Mouse (Mus musculus): ENCODE results near the gene Rassf5. TPM values are rescaled to one million over a fixed set of nuclear protein-coding genes. Genes with fewer than 3 reads are reported as not detected.

Gene Rassf5
- total RNA-seq, 1 experiment from 2014 or later: 79.4 TPM

- ATAC-seq (replicated peaks in 1 of 2; ENCODE audit: insufficient read depth in 1 of 2, low FRiP score in 2 of 2, low TSS enrichment in 1 of 2, low read depth in 1 of 2, poor library complexity in 2 of 2, severe bottlenecking in 2 of 2): no peak
Measured at GRCm38 (mm10) chr1:131198417-131198960, 46.6 kb downstream of the Rassf5 start.

GRCm38 (mm10) chr1:131196107-131196506 lies 49.0 kb downstream of the Rassf5 start:
- ATAC-seq (replicated peaks in 1 of 2; ENCODE audit: insufficient read depth in 1 of 2, low FRiP score in 2 of 2, low TSS enrichment in 1 of 2, low read depth in 1 of 2, poor library complexity in 2 of 2, severe bottlenecking in 2 of 2): no peak

- ATAC-seq (replicated peaks in 1 of 2; ENCODE audit: insufficient read depth in 1 of 2, low FRiP score in 2 of 2, low TSS enrichment in 1 of 2, low read depth in 1 of 2, poor library complexity in 2 of 2, severe bottlenecking in 2 of 2): no peak
Measured at GRCm38 (mm10) chr1:131195653-131196052, 49.4 kb downstream of the Rassf5 start.

DNA sequence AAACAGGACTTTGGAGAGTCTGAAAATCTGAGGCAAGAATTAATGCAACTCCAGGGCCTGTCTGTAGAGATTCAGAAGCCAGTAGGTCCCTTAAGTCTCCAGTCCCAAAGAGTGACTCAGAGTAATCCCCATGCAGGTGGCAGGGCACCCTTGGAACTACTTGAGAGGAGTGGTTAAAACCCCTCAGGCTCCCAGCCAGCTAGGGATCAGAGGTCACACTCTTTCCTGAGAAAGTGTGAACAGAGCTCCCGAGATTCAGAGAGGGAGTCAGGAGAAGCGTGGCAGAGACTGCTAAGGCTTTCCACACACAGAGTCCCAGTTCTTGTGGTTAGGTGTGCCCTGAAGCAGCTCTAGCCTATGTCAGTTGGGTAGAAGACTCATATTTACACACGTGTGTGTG lies 51.3 kb downstream of the Rassf5 start:
- no peak for ATAC-seq (replicated peaks in 1 of 2; ENCODE audit: insufficient read depth in 1 of 2, low FRiP score in 2 of 2, low TSS enrichment in 1 of 2, low read depth in 1 of 2, poor library complexity in 2 of 2, severe bottlenecking in 2 of 2)

DNA sequence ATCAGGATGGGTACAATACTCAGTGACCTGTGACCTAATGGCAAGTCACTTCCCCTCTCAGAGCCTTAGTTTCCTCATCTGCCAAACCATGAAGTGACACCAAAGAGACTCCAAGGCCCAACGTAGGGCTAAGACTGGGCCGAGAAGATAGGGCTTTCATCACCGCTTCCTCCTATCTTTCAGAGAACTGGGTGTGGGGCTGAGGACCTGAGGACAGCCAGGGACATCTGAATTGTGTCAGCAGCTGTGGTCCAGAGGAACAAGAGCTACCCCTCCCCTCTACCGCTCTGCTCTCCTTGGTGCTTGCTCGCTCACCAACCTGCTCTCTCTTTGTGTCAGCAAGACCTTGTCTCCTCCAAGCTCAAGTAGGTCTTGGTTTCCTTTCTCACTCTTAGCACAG lies 56.4 kb downstream of the Rassf5 start:
- ATAC-seq (replicated peaks in 1 of 2; ENCODE audit: insufficient read depth in 1 of 2, low FRiP score in 2 of 2, low TSS enrichment in 1 of 2, low read depth in 1 of 2, poor library complexity in 2 of 2, severe bottlenecking in 2 of 2): peak; percentile 45 to 51; a peak in 3 of 4 replicates

GRCm38 (mm10) chr1:131187856-131188255 lies 57.2 kb downstream of the Rassf5 start:
- ATAC-seq (replicated peaks in 1 of 2; ENCODE audit: insufficient read depth in 1 of 2, low FRiP score in 2 of 2, low TSS enrichment in 1 of 2, low read depth in 1 of 2, poor library complexity in 2 of 2, severe bottlenecking in 2 of 2): no peak

GRCm38 (mm10) chr1:131186995-131187394 lies 58.1 kb downstream of the Rassf5 start:
- ATAC-seq (replicated peaks in 1 of 2; ENCODE audit: insufficient read depth in 1 of 2, low FRiP score in 2 of 2, low TSS enrichment in 1 of 2, low read depth in 1 of 2, poor library complexity in 2 of 2, severe bottlenecking in 2 of 2): peak in 1 of 2 experiments; percentile 37; a peak in 1 of 4 replicates

DNA sequence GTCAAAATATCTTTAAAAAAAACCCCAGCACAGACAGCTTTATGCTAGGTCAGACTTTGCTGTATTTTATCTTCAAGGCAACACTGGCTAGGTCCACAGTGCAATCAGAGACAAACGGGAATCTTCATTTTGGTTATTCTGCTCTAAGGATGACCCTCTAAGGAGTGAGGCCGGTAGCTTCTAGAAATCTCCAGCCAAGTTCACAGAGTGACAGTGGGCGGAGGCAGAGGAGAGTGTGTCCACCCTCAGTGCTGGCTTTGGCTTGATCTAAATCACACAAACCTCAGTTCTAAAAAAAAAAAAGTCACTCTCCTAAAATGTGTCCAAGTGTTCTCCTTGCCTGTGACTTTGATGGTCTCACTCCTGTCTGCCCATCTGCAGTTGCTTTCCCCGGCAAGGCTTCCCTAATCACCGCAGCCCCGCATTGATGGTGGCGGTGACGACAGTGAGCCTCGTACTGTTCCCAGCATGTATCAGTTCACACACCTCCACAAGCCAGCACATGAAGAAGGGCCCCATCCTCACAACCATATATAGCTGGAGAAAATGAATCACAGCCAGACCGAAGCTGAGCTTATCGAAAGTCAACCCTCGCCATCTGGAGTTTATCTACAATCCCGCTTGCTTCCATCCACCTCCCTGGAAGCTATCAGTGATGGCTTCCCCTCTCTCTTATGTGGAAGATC lies 59.1 kb downstream of the Rassf5 start:
- ATAC-seq (replicated peaks in 1 of 2; ENCODE audit: insufficient read depth in 1 of 2, low FRiP score in 2 of 2, low TSS enrichment in 1 of 2, low read depth in 1 of 2, poor library complexity in 2 of 2, severe bottlenecking in 2 of 2): no peak

DNA sequence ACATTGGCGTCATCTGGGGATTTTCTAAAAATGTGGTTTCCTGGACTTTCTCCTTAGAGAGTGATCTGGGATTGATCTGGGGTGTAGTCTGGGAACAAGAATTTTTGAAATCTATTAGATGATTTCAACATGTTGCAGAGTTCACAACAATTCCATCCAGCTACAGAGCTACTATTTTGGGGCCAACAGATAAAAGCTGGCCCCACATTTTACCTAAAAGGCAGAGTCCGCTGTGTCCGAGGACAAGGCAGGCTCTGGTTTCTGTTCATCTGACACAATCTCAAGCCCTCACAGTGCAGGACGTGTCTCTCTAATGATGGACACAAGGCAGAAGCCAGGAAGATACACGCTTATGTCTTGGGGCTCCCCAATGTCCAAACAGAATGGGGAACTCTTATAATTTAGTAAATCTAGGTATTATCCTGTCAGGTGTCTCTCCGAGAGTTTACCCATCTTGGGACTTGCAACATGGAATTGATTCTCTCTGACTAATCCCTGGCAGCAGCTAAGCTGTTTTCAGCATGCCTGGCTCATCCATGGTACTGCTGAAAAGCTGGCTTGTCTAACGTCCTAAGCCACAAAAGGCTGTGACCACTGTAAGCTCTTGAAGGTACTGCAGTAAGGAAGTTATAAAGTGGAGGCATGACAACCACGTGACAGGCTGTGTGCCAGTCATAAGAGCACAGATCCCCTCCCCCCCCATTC lies 60.0 kb downstream of the Rassf5 start:
- ATAC-seq (replicated peaks in 1 of 2; ENCODE audit: insufficient read depth in 1 of 2, low FRiP score in 2 of 2, low TSS enrichment in 1 of 2, low read depth in 1 of 2, poor library complexity in 2 of 2, severe bottlenecking in 2 of 2): no peak

GRCm38 (mm10) chr1:131184253-131184955 lies 60.7 kb downstream of the Rassf5 start:
- peak; percentile 40 to 54; a peak in 2 of 4 replicates for ATAC-seq (replicated peaks in 1 of 2; ENCODE audit: insufficient read depth in 1 of 2, low FRiP score in 2 of 2, low TSS enrichment in 1 of 2, low read depth in 1 of 2, poor library complexity in 2 of 2, severe bottlenecking in 2 of 2)

- no peak for ATAC-seq (replicated peaks in 1 of 2; ENCODE audit: insufficient read depth in 1 of 2, low FRiP score in 2 of 2, low TSS enrichment in 1 of 2, low read depth in 1 of 2, poor library complexity in 2 of 2, severe bottlenecking in 2 of 2)
Measured at GRCm38 (mm10) chr1:131183201-131183600, 61.9 kb downstream of the Rassf5 start.

DNA sequence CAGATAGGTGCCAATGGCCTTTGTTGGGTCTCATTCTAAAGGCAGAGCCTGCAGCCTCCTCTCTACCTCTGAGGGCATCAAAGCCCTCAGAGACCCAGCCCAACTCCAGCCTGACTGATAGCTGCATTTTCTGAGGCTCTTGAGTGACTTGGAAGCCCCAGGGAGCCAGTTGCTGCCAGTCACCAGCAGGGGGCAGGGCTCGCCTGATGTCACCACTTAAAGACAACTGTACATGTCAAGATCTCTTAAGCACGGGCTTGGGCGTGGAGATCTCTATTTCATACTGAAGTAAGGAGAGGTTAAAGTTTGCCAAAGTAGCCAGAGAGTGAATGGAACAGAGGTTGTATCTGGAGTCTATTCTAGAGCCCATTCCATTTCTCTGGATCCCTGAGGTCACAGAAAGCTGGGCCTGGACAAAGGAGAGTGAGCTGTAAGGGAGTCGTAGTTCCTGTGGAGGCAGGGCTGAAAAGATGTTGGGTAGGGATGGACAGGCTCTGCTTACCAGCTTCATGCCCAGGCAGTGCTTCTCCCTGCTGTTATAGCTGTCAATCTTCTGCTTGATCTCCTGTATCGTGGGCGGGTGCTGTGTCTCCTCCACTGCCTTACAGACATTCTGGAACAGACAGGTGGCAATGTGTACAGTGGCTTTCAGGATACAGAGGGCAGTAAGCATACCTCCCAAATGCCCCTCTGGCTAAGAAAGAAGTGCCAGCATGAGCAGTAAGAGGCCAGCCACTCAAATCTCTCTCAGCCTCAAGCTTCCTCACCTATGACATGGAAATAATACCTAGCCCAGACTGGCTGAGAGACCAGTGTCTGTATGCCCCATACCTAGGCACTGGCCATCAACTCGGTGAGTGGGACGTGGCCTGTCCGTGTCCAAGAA lies 63.2 kb downstream of the Rassf5 start:
- peak; percentile 60 to 71 for ATAC-seq (replicated peaks in 1 of 2; ENCODE audit: insufficient read depth in 1 of 2, low FRiP score in 2 of 2, low TSS enrichment in 1 of 2, low read depth in 1 of 2, poor library complexity in 2 of 2, severe bottlenecking in 2 of 2)

- no peak for ATAC-seq (replicated peaks in 1 of 2; ENCODE audit: insufficient read depth in 1 of 2, low FRiP score in 2 of 2, low TSS enrichment in 1 of 2, low read depth in 1 of 2, poor library complexity in 2 of 2, severe bottlenecking in 2 of 2)
Measured at GRCm38 (mm10) chr1:131180386-131180785, 64.7 kb downstream of the Rassf5 start.

- no peak for ATAC-seq (replicated peaks in 1 of 2; ENCODE audit: insufficient read depth in 1 of 2, low FRiP score in 2 of 2, low TSS enrichment in 1 of 2, low read depth in 1 of 2, poor library complexity in 2 of 2, severe bottlenecking in 2 of 2)
Measured at GRCm38 (mm10) chr1:131178083-131178482, 67.0 kb downstream of the Rassf5 start.

DNA sequence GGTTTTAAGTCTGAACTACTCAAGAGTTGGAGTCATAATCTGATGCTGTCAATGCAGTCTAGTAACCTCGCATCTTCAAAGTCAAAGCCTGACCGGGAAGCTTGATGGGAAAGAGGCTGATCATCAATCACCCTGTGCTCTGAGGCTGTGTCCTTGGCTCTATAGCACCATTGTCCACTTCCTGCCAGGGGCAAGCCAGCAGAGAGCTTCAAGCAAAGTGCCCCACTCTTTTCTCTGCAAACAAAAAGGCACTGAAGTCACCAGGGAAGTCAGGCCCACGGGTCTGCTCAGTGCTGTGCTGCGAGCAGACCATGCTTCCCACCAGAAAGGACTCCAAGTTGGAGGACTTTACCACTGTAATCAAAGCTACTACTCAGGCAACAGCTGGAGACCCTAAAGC lies 67.8 kb downstream of the Rassf5 start:
- no peak for ATAC-seq (replicated peaks in 1 of 2; ENCODE audit: insufficient read depth in 1 of 2, low FRiP score in 2 of 2, low TSS enrichment in 1 of 2, low read depth in 1 of 2, poor library complexity in 2 of 2, severe bottlenecking in 2 of 2)

DNA sequence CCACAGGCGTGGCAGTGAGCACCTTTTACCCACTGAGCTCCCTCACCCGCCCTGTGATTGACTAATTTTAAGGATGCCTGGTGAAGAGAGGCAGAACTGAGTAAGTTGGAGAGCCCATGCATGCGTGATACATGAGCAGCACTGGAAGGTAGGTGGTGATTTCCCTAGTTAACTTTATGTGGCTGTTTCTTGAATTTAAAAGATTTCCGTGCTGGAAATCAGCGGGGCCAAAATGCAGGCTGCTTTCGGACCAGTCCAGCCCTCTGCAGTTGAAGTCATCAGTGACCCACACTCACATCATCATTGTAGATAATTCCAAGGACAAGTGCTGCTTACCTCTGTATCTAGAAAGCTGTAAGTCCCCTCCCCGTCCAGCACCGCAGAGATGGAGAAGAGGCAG lies 69.2 kb downstream of the Rassf5 start:
- no peak for ATAC-seq (replicated peaks in 1 of 2; ENCODE audit: insufficient read depth in 1 of 2, low FRiP score in 2 of 2, low TSS enrichment in 1 of 2, low read depth in 1 of 2, poor library complexity in 2 of 2, severe bottlenecking in 2 of 2)

- no peak for ATAC-seq (replicated peaks in 1 of 2; ENCODE audit: insufficient read depth in 1 of 2, low FRiP score in 2 of 2, low TSS enrichment in 1 of 2, low read depth in 1 of 2, poor library complexity in 2 of 2, severe bottlenecking in 2 of 2)
Measured at GRCm38 (mm10) chr1:131175189-131175588, 69.9 kb downstream of the Rassf5 start.
